Mouse (Mus musculus): ENCODE results near the gene Sox3. TPM values are rescaled to one million over a fixed set of nuclear protein-coding genes. Genes with fewer than 3 reads are reported as not detected.

Gene Sox3
- polyA plus RNA-seq, 1 experiment from 2014 or later, result not detected

- Histone ChIP-seq H3K4me3 (no peak overlapping the region), H3K27me3 (peaks cover 83% of the 10 kb centered on the region)
- WGBS, result 21% methylated on average over 17 of the region's 17 CpGs
These were observed 3.2 kb downstream of the Sox3 start for GRCm38 (mm10) chrX:60889956-60890485.

More at GRCm38 (mm10) chrX:60889956-60890485, 3.2 kb downstream of the Sox3 start:
- Histone ChIP-seq H3K9me3 (no peaks in the 10 kb centered on the region), H3K4me2 (replicated peaks) (no peak overlapping the region), H3K4me1 (peaks cover 9% of the 10 kb centered on the region; the same call in 1 of the 2 replicates), H3K9ac (no peak overlapping the region), H3K36me3 (no peaks in the 10 kb centered on the region), H3K27ac (no peak overlapping the region)
- no peak for ATAC-seq (ENCODE audit: low FRiP score, low read depth)
